Mouse (Mus musculus) midbrain, postnatal 0 days (tissue): ENCODE measurements at regions not wholly inside any gene's neighbourhood (a gene's known extent, or its start where the extent isn't known, plus 50 kb on each side); places are given as distances from the start of the nearest gene placed in this dataset.
"Not testable (repeated sequence)": the region's sequence is repeated elsewhere in the genome, so short reads cannot be mapped to it uniquely, and the experiment has no call there.

Experiments used
- ATAC-seq: fragments of 200-750 bp; cut with Nextera tagmentation; 2 replicates; pipeline ENCODE4 v1.8.0; 2017; ENCODE audit warnings: moderate number of reproducible peaks, mild to moderate bottlenecking, moderate TSS enrichment, moderate library complexity; ENCODE audit not compliant: low FRiP score
- DNase-seq: peaks from one replicate; pipeline ENCODE4 v3.0.0-alpha.2; 2015; ENCODE audit warnings: low spot score
- H3K27ac ChIP-seq: fragments of 300-500 bp; sonication (generic); 2 replicates; pipeline ENCODE4 v1.5.1; 2014; ENCODE audit warnings: low read depth, mild to moderate bottlenecking, low read length, mixed read lengths
- H3K27me3 ChIP-seq: fragments of 300-500 bp; sonication (generic); 2 replicates; pipeline ENCODE4 v1.6.1; 2014; ENCODE audit warnings: low read length, control low read depth, mixed read lengths; ENCODE audit not compliant: insufficient read depth
- H3K36me3 ChIP-seq: fragments of 300-500 bp; sonication (generic); 2 replicates; pipeline ENCODE4 v1.6.1; 2014; ENCODE audit warnings: low read length, control low read depth, mixed read lengths; ENCODE audit not compliant: insufficient read depth
- H3K4me1 ChIP-seq: fragments of 300-500 bp; sonication (generic); 2 replicates; pipeline ENCODE4 v1.6.1; 2014; ENCODE audit warnings: mild to moderate bottlenecking, control low read depth, antibody characterized with exemption, low read length, mixed read lengths; ENCODE audit not compliant: insufficient read depth
- H3K4me2 ChIP-seq: fragments of 300-500 bp; sonication (generic); 2 replicates; pipeline ENCODE4 v1.6.1; 2014; ENCODE audit warnings: low read depth, mild to moderate bottlenecking, low read length, mixed read lengths; ENCODE audit not compliant: poor library complexity, severe bottlenecking
- H3K4me3 ChIP-seq: fragments of 300-500 bp; sonication (generic); 2 replicates; pipeline ENCODE4 v1.5.1; 2014; ENCODE audit warnings: low read depth, mild to moderate bottlenecking, low read length, moderate library complexity
- H3K9ac ChIP-seq: fragments of 300-500 bp; sonication (generic); replicated peaks from 2 replicates; pipeline ENCODE4 v1.6.1; 2014; ENCODE audit warnings: mild to moderate bottlenecking, low read length, moderate library complexity, mixed read lengths; ENCODE audit not compliant: poor library complexity, severe bottlenecking
- H3K9me3 ChIP-seq: fragments of 300-500 bp; sonication (generic); 2 replicates; pipeline ENCODE4 v1.6.1; 2016; ENCODE audit warnings: low read length, control low read depth
- CTCF ChIP-seq: IDR thresholded peaks from 2 replicates; pipeline ENCODE4 v1.5.1; 2016; ENCODE audit warnings: antibody characterized with exemption, mild to moderate bottlenecking
- WGBS: fragments of 180-500 bp; shearing (Covaris S2); extraction: QIAGEN DNeasy Blood & Tissue Kit; methylation state at CpG from one replicate; pipeline ENCODE4 v1.1.7; 2014; 5-methylcytosine and 5-hydroxymethylcytosine counted together

DNA sequence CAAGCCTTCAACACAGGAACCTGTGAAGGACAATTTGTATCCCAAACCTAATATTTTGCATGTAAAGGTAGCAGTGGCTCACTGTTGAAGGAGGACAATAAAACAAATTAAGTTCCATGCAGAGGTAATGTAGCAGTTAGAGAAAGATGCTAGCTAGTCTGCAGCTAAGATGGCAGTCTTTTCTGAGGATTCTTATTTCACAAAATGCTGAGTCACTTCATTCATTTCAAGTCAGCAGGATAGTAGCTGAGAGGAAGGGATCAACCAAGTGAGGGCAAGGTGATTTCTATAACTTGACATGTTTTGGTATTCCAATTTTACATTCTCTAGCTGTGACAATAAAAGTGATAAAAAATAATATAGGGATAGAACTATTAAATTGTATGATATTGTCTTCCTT is 194.0 kb upstream of the Nrxn1 start:
- Histone ChIP-seq H3K9ac (no peak overlapping the region), H3K9me3 (no peaks in the 10 kb centered on the region), H3K4me2 (no peak overlapping the region), H3K36me3 (no peaks in the 10 kb centered on the region), H3K27me3 (no peaks in the 10 kb centered on the region), H3K4me1 (no peaks in the 10 kb centered on the region), H3K4me3 (no peak overlapping the region), H3K27ac (no peak overlapping the region)
- DNase-seq (no peak), ATAC-seq (no peak)
- no peak for TF ChIP-seq CTCF

DNA sequence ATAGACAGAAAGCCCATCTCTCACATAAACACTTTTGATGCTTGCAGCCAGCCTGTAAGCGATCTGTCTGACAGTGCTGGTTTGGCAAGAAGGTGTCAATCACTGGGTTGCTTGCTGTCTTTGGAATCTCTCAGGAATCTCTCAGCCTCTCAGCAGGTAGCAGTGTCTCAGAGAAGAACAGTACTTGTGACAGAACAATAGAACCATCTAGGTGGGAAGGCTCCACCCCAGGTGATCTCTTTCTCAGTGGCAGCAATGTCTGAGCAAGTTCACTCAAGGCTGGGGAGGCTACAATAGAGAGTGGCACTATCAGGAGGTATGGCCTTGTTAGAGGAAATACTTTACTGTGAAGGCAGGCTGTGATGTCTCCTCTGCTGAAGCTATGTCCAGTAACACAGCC is 181.5 kb upstream of the Nrxn1 start:
- ATAC-seq (no peak), DNase-seq (no peak)
- Histone ChIP-seq H3K4me1 (no peaks in the 10 kb centered on the region), H3K27ac (no peak overlapping the region), H3K27me3 (no peaks in the 10 kb centered on the region), H3K36me3 (no peaks in the 10 kb centered on the region), H3K9me3 (no peaks in the 10 kb centered on the region), H3K4me2 (no peak overlapping the region), H3K9ac (no peak overlapping the region), H3K4me3 (no peak overlapping the region)
- WGBS, result 86% methylated on average over 1 of the region's 1 CpGs
- no peak for TF ChIP-seq CTCF

DNA sequence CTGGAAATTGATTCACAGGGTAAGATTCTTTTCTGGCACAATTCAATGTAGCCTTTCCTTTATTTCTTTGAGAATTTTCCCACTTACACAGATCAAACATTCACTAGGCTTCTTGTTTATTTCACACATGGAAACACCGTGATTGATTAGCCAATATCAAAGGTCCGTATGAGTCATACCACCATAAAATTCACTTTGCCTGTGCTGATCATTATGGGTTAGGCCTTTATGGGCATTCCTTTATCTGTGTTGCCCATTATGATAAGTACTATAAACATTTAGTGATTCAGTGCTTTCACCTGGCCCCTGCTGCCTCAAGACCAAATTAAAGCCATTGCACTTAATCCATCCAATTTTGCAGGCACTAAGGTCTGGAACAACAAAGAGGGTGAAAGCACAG is 145.8 kb upstream of the Nrxn1 start:
- Histone ChIP-seq H3K9me3 (no peaks in the 10 kb centered on the region), H3K9ac (no peak overlapping the region), H3K27me3 (no peaks in the 10 kb centered on the region), H3K36me3 (no peaks in the 10 kb centered on the region), H3K4me2 (no peak overlapping the region), H3K4me3 (no peak overlapping the region), H3K27ac (no peak overlapping the region), H3K4me1 (no peaks in the 10 kb centered on the region)
- no peak for TF ChIP-seq CTCF
- no peak for DNase-seq
- WGBS, result 90% methylated on average over 2 of the region's 2 CpGs
- ATAC-seq, result no peak

DNA sequence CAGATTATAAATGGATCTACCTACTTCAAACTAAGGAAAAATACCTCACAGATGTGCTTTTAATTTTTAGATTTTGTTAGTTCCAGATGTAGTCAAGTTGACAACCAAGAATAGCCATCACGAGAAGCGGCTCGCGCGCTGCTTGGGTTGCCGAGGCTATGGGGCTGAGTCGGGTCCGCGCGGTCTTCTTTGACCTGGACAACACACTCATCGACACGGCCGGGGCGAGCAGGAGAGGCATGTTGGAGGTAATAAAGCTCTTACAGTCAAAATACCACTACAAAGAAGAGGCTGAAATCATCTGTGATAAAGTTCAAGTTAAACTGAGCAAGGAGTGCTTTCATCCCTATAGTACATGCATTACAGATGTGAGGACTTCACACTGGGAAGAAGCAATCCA is 143.8 kb upstream of the Nrxn1 start:
- not testable (repeated sequence) for DNase-seq, H3K4me3 ChIP-seq, H3K27ac ChIP-seq, H3K9me3 ChIP-seq, H3K4me1 ChIP-seq, H3K4me2 ChIP-seq, ATAC-seq, H3K27me3 ChIP-seq, H3K36me3 ChIP-seq, H3K9ac ChIP-seq
- 97% methylated on average over 14 of the region's 14 CpGs for WGBS

DNA sequence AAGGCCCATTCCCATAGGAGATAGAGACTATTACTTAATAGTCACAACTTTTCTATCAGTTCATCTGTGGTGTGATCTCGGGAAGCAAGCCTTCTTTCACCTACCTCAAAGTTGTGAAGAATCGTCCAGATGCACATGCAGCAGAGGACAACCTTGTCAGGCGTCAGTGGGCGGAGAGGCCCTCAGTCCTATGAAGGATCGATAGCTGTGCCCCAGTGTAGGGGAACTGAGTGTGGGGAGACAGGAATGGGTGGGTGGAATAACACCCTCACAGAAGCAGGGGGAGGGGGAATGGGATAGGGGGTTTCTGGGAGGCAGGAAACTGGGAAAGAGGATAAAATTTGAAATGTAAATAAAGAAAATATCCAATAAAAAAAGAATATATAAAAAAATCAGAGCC is 133.5 kb upstream of the Nrxn1 start:
- Histone ChIP-seq H3K36me3 (no peaks in the 10 kb centered on the region), H3K27ac (no peak overlapping the region; the same call in 1 of the 2 replicates)
- WGBS, result 72% methylated on average over 5 of the region's 5 CpGs

DNA sequence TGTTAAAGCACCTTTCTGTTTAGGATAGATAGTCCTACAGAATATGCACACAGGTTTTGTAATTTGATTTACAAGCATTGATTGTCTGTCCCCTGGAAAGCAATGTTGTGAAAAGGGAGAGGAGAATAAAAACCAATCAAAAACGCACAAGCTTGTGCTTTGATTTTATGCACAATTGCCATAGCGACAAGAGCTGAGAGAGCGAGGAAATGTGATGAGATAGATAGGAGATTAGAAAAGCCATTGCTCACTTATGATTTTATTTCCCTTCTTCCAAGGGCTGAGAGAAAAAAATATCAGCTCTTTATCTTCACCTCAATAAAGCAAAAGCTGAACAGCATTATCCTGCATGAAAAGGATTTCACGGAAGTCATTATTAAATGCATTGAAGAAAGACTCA is 133.0 kb upstream of the Nrxn1 start:
- Histone ChIP-seq H3K4me1 (no peaks in the 10 kb centered on the region), H3K9me3 (no peaks in the 10 kb centered on the region), H3K9ac (no peak overlapping the region), H3K36me3 (no peaks in the 10 kb centered on the region), H3K4me2 (no peak overlapping the region), H3K27ac (peak overlapping the region; percentile 18; the same call in 1 of the 2 replicates), H3K4me3 (no peak overlapping the region), H3K27me3 (no peaks in the 10 kb centered on the region)
- ATAC-seq (no peak), DNase-seq (no peak)
- 33% methylated on average over 4 of the region's 4 CpGs for WGBS
- no peak for TF ChIP-seq CTCF

More for the DNA sequence above, 133.5 kb upstream of the Nrxn1 start:
- H3K9ac ChIP-seq, result no peak overlapping the region
- no peak overlapping the region for H3K4me3 ChIP-seq
- no peaks in the 10 kb centered on the region for H3K9me3 ChIP-seq
- H3K4me2 ChIP-seq, result no peak overlapping the region
- DNase-seq, result no peak
- no peaks in the 10 kb centered on the region for H3K4me1 ChIP-seq
- ATAC-seq, result no peak
- TF ChIP-seq CTCF, result no peak
- H3K27me3 ChIP-seq, result no peaks in the 10 kb centered on the region

DNA sequence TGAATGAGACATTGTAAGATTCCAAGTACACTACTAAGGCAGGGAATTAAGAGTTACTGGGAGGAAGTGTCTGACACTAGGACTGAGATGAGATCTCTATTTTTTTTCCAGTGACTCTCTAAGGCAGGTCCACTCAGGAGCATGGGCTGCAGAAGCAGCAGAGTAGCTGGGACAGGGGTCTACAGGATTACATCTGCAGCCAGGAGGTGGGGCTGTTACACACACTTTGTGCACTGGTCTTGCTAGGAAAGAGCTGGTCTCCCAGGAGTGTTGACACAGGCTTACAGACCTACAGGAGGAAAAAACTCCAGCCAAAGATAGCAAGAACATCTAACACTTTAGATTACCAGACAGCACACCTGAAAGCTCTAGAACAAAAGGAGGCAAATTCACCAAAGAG is 123.6 kb upstream of the Nrxn1 start:
- H3K9ac ChIP-seq, result no peak overlapping the region
- no peak overlapping the region for H3K27ac ChIP-seq
- H3K4me1 ChIP-seq, result no peaks in the 10 kb centered on the region
- H3K27me3 ChIP-seq, result no peaks in the 10 kb centered on the region
- no peaks in the 10 kb centered on the region for H3K9me3 ChIP-seq
- H3K4me3 ChIP-seq, result no peak overlapping the region
- ATAC-seq (no peak), DNase-seq (no peak)
- TF ChIP-seq CTCF, result no peak; the same call in 1 of the 2 replicates
- no peaks in the 10 kb centered on the region for H3K36me3 ChIP-seq
- H3K4me2 ChIP-seq, result no peak overlapping the region
